Mouse (Mus musculus) neural tube, embryonic 15.5 days (tissue): Measurements from ENCODE around the gene Rbm38. TPM values are rescaled to one million over a fixed set of nuclear protein-coding genes. Genes with fewer than 3 reads are reported as not detected.
A peak's percentile ranks its signal among the peaks of the same experiment; 100 is the strongest.

Experiments
- ATAC-seq: fragments of 200-750 bp; cut with Nextera tagmentation; 2 replicates; pipeline ENCODE4 v1.8.0; 2017; ENCODE audit warnings: mild to moderate bottlenecking, moderate TSS enrichment, moderate library complexity; ENCODE audit not compliant: low FRiP score
- H3K27ac ChIP-seq: fragments of 300-500 bp; sonication (generic); replicated peaks from 2 replicates; pipeline ENCODE4 v1.5.1; 2015; ENCODE audit warnings: mild to moderate bottlenecking, inconsistent platforms
- H3K27me3 ChIP-seq: fragments of 300-500 bp; sonication (generic); replicated peaks from 2 replicates; pipeline ENCODE4 v1.6.1; 2015; ENCODE audit warnings: inconsistent platforms
- H3K36me3 ChIP-seq: fragments of 300-500 bp; sonication (generic); 2 replicates; pipeline ENCODE4 v1.6.1; 2015; ENCODE audit warnings: inconsistent platforms
- H3K4me1 ChIP-seq: fragments of 300-500 bp; sonication (generic); 2 replicates; pipeline ENCODE4 v1.6.1; 2015; ENCODE audit warnings: inconsistent platforms
- H3K4me2 ChIP-seq: fragments of 300-500 bp; sonication (generic); 2 replicates; pipeline ENCODE4 v1.6.1; 2015; ENCODE audit warnings: inconsistent platforms, mild to moderate bottlenecking, moderate library complexity
- H3K4me3 ChIP-seq: fragments of 300-500 bp; sonication (generic); replicated peaks from 2 replicates; pipeline ENCODE4 v1.5.1; 2015; ENCODE audit warnings: mild to moderate bottlenecking, inconsistent platforms
- H3K9ac ChIP-seq: fragments of 300-500 bp; sonication (generic); replicated peaks from 2 replicates; pipeline ENCODE4 v1.6.1; 2015; ENCODE audit warnings: mild to moderate bottlenecking, inconsistent platforms
- H3K9me3 ChIP-seq: fragments of 300-500 bp; sonication (generic); replicated peaks from 2 replicates; pipeline ENCODE4 v1.6.1; 2016; ENCODE audit warnings: inconsistent platforms
- WGBS: fragments of 180-500 bp; shearing (Covaris S2); methylation state at CpG from one replicate; pipeline ENCODE4 v1.1.7; 2015; ENCODE audit warnings: mixed read lengths; 5-methylcytosine and 5-hydroxymethylcytosine counted together
- polyA plus RNA-seq: library from polyadenylated mRNA; unstranded; fragments of >200 nt; fragmentation: Nextera tagmentation; extraction: Ambion mirVana; gene quantifications from 2 replicates; pipeline ENCODE4 v1.2.1, GENCODE M21; 2015

Gene Rbm38
- polyA plus RNA-seq, 1 experiment from 2014 or later, result 11.5 TPM

- H3K27me3 ChIP-seq, result no peaks in the 10 kb centered on the region
- no peak overlapping the region for H3K27ac ChIP-seq
- no peak overlapping the region for H3K9ac ChIP-seq
- ATAC-seq, result no peak
- H3K9me3 ChIP-seq, result 0 out of 2 replicates have a peak, but pooled peaks cover 3% of the 10 kb centered on the region
- WGBS, result 91% methylated on average over 7 of the region's 7 CpGs
- no peaks in the 10 kb centered on the region for H3K4me1 ChIP-seq
- H3K36me3 ChIP-seq, result no peaks in the 10 kb centered on the region
- H3K4me3 ChIP-seq, result no peak overlapping the region
- no peak overlapping the region for H3K4me2 ChIP-seq
Observed at GRCm38 (mm10) chr2:173072948-173073347, 52.6 kb downstream of the Rbm38 start.

- Histone ChIP-seq H3K4me1 (no peaks in the 10 kb centered on the region), H3K4me3 (no peak overlapping the region), H3K9me3 (no peaks in the 10 kb centered on the region), H3K9ac (no peak overlapping the region), H3K27me3 (no peaks in the 10 kb centered on the region), H3K4me2 (no peak overlapping the region), H3K27ac (no peak overlapping the region), H3K36me3 (no peaks in the 10 kb centered on the region)
- WGBS, result 80% methylated on average over 5 of the region's 5 CpGs
- ATAC-seq, result no peak
Observed at GRCm38 (mm10) chr2:173073666-173074065, 53.4 kb downstream of the Rbm38 start.

- Histone ChIP-seq H3K27me3 (peaks cover 4% of the 10 kb centered on the region; the same call in 1 of the 2 replicates), H3K36me3 (no peaks in the 10 kb centered on the region), H3K9me3 (no peaks in the 10 kb centered on the region), H3K4me1 (no peaks in the 10 kb centered on the region), H3K9ac (no peak overlapping the region), H3K4me3 (no peak overlapping the region), H3K27ac (no peak overlapping the region), H3K4me2 (no peak overlapping the region)
- no peak for ATAC-seq
- 89% methylated on average over 9 of the region's 9 CpGs for WGBS
Observed at GRCm38 (mm10) chr2:173076921-173077320, 56.6 kb downstream of the Rbm38 start.

- Histone ChIP-seq H3K4me1 (no peaks in the 10 kb centered on the region), H3K27me3 (peaks cover 4% of the 10 kb centered on the region; the same call in 1 of the 2 replicates), H3K9me3 (no peaks in the 10 kb centered on the region), H3K27ac (no peak overlapping the region), H3K9ac (no peak overlapping the region), H3K4me2 (no peak overlapping the region), H3K4me3 (no peak overlapping the region), H3K36me3 (no peaks in the 10 kb centered on the region)
- no peak for ATAC-seq
- WGBS, result 63% methylated on average over 10 of the region's 10 CpGs
Observed at GRCm38 (mm10) chr2:173079766-173080549, 59.7 kb downstream of the Rbm38 start.

GRCm38 (mm10) chr2:173080785-173081241, 60.5 kb downstream of the Rbm38 start:
- H3K9ac ChIP-seq, result no peak overlapping the region
- no peak overlapping the region for H3K4me2 ChIP-seq
- no peaks in the 10 kb centered on the region for H3K4me1 ChIP-seq
- H3K27ac ChIP-seq, result no peak overlapping the region
- 0 out of 2 replicates have a peak, but pooled peaks have one; percentile 50 for ATAC-seq
- H3K9me3 ChIP-seq, result no peaks in the 10 kb centered on the region
- 37% methylated on average over 10 of the region's 10 CpGs for WGBS
- H3K4me3 ChIP-seq, result no peak overlapping the region
- peaks cover 4% of the 10 kb centered on the region; the same call in 1 of the 2 replicates for H3K27me3 ChIP-seq
- no peaks in the 10 kb centered on the region for H3K36me3 ChIP-seq

- Histone ChIP-seq H3K4me1 (no peaks in the 10 kb centered on the region), H3K9me3 (no peaks in the 10 kb centered on the region), H3K4me3 (no peak overlapping the region), H3K9ac (no peak overlapping the region), H3K36me3 (no peaks in the 10 kb centered on the region), H3K27me3 (peaks cover 4% of the 10 kb centered on the region; the same call in 1 of the 2 replicates), H3K4me2 (no peak overlapping the region), H3K27ac (no peak overlapping the region)
- ATAC-seq, result no peak
- 88% methylated on average over 3 of the region's 3 CpGs for WGBS
Observed at GRCm38 (mm10) chr2:173082706-173083105, 62.4 kb downstream of the Rbm38 start.

GRCm38 (mm10) chr2:173083106-173083505, 62.8 kb downstream of the Rbm38 start:
- Histone ChIP-seq H3K4me3 (no peak overlapping the region), H3K27ac (no peak overlapping the region), H3K9me3 (no peaks in the 10 kb centered on the region), H3K4me2 (no peak overlapping the region), H3K36me3 (no peaks in the 10 kb centered on the region), H3K9ac (no peak overlapping the region), H3K4me1 (no peaks in the 10 kb centered on the region), H3K27me3 (peaks cover 4% of the 10 kb centered on the region; the same call in 1 of the 2 replicates)
- 82% methylated on average over 9 of the region's 9 CpGs for WGBS
- ATAC-seq, result no peak

- Histone ChIP-seq H3K9ac (no peak overlapping the region), H3K4me1 (no peaks in the 10 kb centered on the region), H3K9me3 (no peaks in the 10 kb centered on the region), H3K36me3 (no peaks in the 10 kb centered on the region), H3K27ac (no peak overlapping the region), H3K4me3 (no peak overlapping the region), H3K4me2 (no peak overlapping the region), H3K27me3 (peaks cover 4% of the 10 kb centered on the region; the same call in 1 of the 2 replicates)
- WGBS, result 17% methylated on average over 13 of the region's 13 CpGs
- ATAC-seq, result no peak
Observed at GRCm38 (mm10) chr2:173083712-173084475, 63.6 kb downstream of the Rbm38 start.

Other genes with a start within 250 kb of the Rbm38 start
- 13.4 and 13.7 TPM in 2 replicates for gene Bmp7, start 80.2 kb upstream of the Rbm38 start, polyA plus RNA-seq
- 0.44 and 1.1 TPM in 2 replicates for gene Spo11, start 42.8 kb upstream of the Rbm38 start, polyA plus RNA-seq
- 109 and 117 TPM in 2 replicates for gene Rae1, start 20.4 kb upstream of the Rbm38 start, polyA plus RNA-seq
- 0.09 and 0.10 TPM in 2 replicates for gene Ctcfl, start 99.0 kb downstream of the Rbm38 start, polyA plus RNA-seq
- gene Pck1, start 132.6 kb downstream of the Rbm38 start, polyA plus RNA-seq, result 0.34 TPM in 1 of 2 replicates, not detected in the other
- 0.08 and 3.6 TPM in 2 replicates for gene Zbp1, start 198.4 kb downstream of the Rbm38 start, polyA plus RNA-seq